Mouse (Mus musculus) neutrophil, adult 5-6 weeks (primary cell): Measurements from ENCODE around the gene Plcxd2. TPM values are rescaled to one million over a fixed set of nuclear protein-coding genes. Genes with fewer than 3 reads are reported as not detected.

Experiments used
- ATAC-seq: fragments of 151-379, 151-347 bp; 2 replicates; pipeline ENCODE4 v1.8.0; 2017; ENCODE audit warnings: mild to moderate bottlenecking, moderate TSS enrichment; ENCODE audit not compliant: insufficient number of reproducible peaks, poor library complexity, low FRiP score, severe bottlenecking; ENCODE audit errors: extremely low read depth
- total RNA-seq: library from RNA; stranded (forward); fragments of 200-1000 nt; gene quantifications from 2 replicates; pipeline ENCODE4 v1.2.3, GENCODE M21; 2017

Gene Plcxd2
- 8.3 and 10.5 TPM in 2 replicates for total RNA-seq

- peak; percentile 93 for ATAC-seq
Observed at GRCm38 (mm10) chr16:46010153-46010905, at the start of gene Plcxd2. Gene Plcxd2 (minus strand): TSS chr16:46010218.

GRCm38 (mm10) chr16:46046906-46047305 lies 36.9 kb upstream of the Plcxd2 start:
- no peak for ATAC-seq

GRCm38 (mm10) chr16:46036261-46036660 lies 26.2 kb upstream of the Plcxd2 start:
- ATAC-seq: no peak

GRCm38 (mm10) chr16:46033896-46034295 lies 23.9 kb upstream of the Plcxd2 start:
- no peak for ATAC-seq

GRCm38 (mm10) chr16:46022958-46023491 lies 13.0 kb upstream of the Plcxd2 start:
- ATAC-seq: no peak

GRCm38 (mm10) chr16:46022189-46022928 lies 12.3 kb upstream of the Plcxd2 start:
- peak; percentile 80 for ATAC-seq

GRCm38 (mm10) chr16:46021302-46021701 lies 11.3 kb upstream of the Plcxd2 start:
- ATAC-seq: no peak

- no peak for ATAC-seq
Observed at GRCm38 (mm10) chr16:46020396-46020795, 10.4 kb upstream of the Plcxd2 start.

- ATAC-seq: no peak
Observed at GRCm38 (mm10) chr16:46019799-46020198, 9.8 kb upstream of the Plcxd2 start.

GRCm38 (mm10) chr16:46019359-46019758 lies 9.3 kb upstream of the Plcxd2 start:
- ATAC-seq: no peak

- no peak for ATAC-seq
Observed at GRCm38 (mm10) chr16:46011696-46012095, 1.7 kb upstream of the Plcxd2 start.

GRCm38 (mm10) chr16:46010906-46011220 lies 845 bp upstream of the Plcxd2 start:
- ATAC-seq: peak; percentile 8; the same call in 1 of the 2 replicates

- ATAC-seq: no peak
Observed at GRCm38 (mm10) chr16:46009717-46010116, 301 bp downstream of the Plcxd2 start.

- no peak for ATAC-seq
Observed at GRCm38 (mm10) chr16:46008766-46009165, 1.3 kb downstream of the Plcxd2 start.

GRCm38 (mm10) chr16:46008036-46008605 lies 1.9 kb downstream of the Plcxd2 start:
- ATAC-seq: no peak

- no peak; the same call in 1 of the 2 replicates for ATAC-seq
Observed at GRCm38 (mm10) chr16:46006261-46006660, 3.8 kb downstream of the Plcxd2 start.

- ATAC-seq: peak; percentile 77
Observed at GRCm38 (mm10) chr16:46001550-46002166, 8.4 kb downstream of the Plcxd2 start.

- ATAC-seq: no peak
Observed at GRCm38 (mm10) chr16:46000976-46001375, 9.0 kb downstream of the Plcxd2 start.
